Mouse (Mus musculus) lung, embryonic 14.5 days (tissue): ENCODE data around the gene Cisd3. TPM values are rescaled to one million over a fixed set of nuclear protein-coding genes. Genes with fewer than 3 reads are reported as not detected.

Experiments used
- ATAC-seq: fragments of 200-750 bp; cut with Nextera tagmentation; 2 replicates; pipeline ENCODE4 v1.8.0; 2017; ENCODE audit warnings: mild to moderate bottlenecking, moderate TSS enrichment, moderate library complexity; ENCODE audit not compliant: insufficient read depth
- DNase-seq: peaks from one replicate; pipeline ENCODE4 v3.0.0-alpha.2; 2015
- H3K27ac ChIP-seq: fragments of 300-500 bp; sonication (generic); 2 replicates; pipeline ENCODE4 v1.5.1; 2014; ENCODE audit warnings: low read depth, mild to moderate bottlenecking, moderate library complexity
- H3K27me3 ChIP-seq: fragments of 300-500 bp; sonication (generic); 2 replicates; pipeline ENCODE4 v1.6.1; 2014; ENCODE audit warnings: low read length, control low read depth; ENCODE audit not compliant: insufficient read depth
- H3K36me3 ChIP-seq: fragments of 300-500 bp; sonication (generic); 2 replicates; pipeline ENCODE4 v1.6.1; 2014; ENCODE audit warnings: control low read depth; ENCODE audit not compliant: insufficient read depth
- H3K4me1 ChIP-seq: fragments of 300-500 bp; sonication (generic); 2 replicates; pipeline ENCODE4 v1.6.1; 2014; ENCODE audit warnings: antibody characterized with exemption, control low read depth; ENCODE audit not compliant: insufficient read depth
- H3K4me2 ChIP-seq: fragments of 300-500 bp; sonication (generic); 2 replicates; pipeline ENCODE4 v1.6.1; 2014; ENCODE audit warnings: mild to moderate bottlenecking
- H3K4me3 ChIP-seq: fragments of 300-500 bp; sonication (generic); 2 replicates; pipeline ENCODE4 v1.5.1; 2014; ENCODE audit warnings: low read depth, low read length
- H3K9ac ChIP-seq: fragments of 300-500 bp; sonication (generic); 2 replicates; pipeline ENCODE4 v1.6.1; 2014
- H3K9me3 ChIP-seq: fragments of 300-500 bp; sonication (generic); 2 replicates; pipeline ENCODE4 v1.6.1; 2016; ENCODE audit warnings: low read depth, low read length, control low read depth
- CTCF ChIP-seq: IDR thresholded peaks from 2 replicates; pipeline ENCODE4 v1.5.1; 2016; ENCODE audit warnings: antibody characterized with exemption, low read depth
- WGBS: fragments of 180-500 bp; shearing (Covaris S2); extraction: QIAGEN DNeasy Blood & Tissue Kit; methylation state at CpG from one replicate; pipeline ENCODE4 v1.1.7; 2014; 5-methylcytosine and 5-hydroxymethylcytosine counted together
- polyA plus RNA-seq: library from polyadenylated mRNA; unstranded; fragments of >200 nt; fragmentation: Nextera tagmentation; extraction: Ambion mirVana; gene quantifications from 2 replicates; pipeline ENCODE4 v1.2.1, GENCODE M21; 2014

Cisd3 gene
- polyA plus RNA-seq, 1 experiment from 2014 or later, result 27.1 TPM

DNA sequence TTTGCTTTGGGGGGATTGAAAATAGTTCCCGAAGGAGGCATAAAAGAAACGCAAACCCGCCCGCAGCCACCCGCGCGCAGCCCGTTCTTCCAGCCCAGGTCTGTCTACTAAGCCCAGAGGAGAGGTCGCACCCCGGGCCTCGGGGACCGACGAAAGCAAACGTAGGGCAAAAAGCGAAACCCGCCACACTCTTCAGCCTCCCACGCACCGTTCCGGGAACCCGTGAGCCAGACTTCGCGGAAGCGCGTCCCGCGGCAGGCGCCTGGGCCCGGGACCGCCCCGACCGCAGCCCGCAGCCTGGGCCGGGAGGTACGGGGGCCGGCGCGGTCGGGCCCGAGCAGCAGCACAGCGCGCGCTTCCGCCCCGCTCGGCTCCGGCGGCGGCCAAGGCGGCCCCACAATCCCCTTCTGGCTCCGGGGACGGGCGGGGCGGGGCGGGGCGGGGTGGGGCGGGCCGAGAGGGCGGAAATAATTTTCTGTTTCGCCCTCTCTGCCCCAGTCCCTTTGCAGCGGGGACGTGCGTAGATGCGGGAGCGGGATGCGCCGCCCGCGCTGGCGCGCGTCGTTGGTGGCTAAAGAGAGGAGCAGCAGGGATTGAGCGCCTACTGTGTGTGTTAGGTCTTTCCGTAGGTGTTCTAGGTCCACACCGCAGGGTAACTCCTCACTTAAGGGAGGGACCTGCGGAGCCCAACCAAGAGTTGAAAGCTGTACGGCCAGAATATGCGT lies 25.5 kb upstream of the Cisd3 start:
- TF ChIP-seq CTCF, result no peak
- WGBS, result under 1% methylated on average over 66 of the region's 78 CpGs
- DNase-seq, result peak; percentile 86
- Histone ChIP-seq H3K36me3 (no peaks in the 10 kb centered on the region), H3K27me3 (peaks cover 17% of the 10 kb centered on the region), H3K4me2 (peak overlapping the region; percentile 89), H3K4me1 (peaks cover 26% of the 10 kb centered on the region), H3K9ac (peak overlapping the region; percentile 89), H3K4me3 (peak overlapping the region; percentile 88), H3K27ac (peak overlapping the region; percentile 85), H3K9me3 (no peaks in the 10 kb centered on the region)
- peak; percentile 86 for ATAC-seq

DNA sequence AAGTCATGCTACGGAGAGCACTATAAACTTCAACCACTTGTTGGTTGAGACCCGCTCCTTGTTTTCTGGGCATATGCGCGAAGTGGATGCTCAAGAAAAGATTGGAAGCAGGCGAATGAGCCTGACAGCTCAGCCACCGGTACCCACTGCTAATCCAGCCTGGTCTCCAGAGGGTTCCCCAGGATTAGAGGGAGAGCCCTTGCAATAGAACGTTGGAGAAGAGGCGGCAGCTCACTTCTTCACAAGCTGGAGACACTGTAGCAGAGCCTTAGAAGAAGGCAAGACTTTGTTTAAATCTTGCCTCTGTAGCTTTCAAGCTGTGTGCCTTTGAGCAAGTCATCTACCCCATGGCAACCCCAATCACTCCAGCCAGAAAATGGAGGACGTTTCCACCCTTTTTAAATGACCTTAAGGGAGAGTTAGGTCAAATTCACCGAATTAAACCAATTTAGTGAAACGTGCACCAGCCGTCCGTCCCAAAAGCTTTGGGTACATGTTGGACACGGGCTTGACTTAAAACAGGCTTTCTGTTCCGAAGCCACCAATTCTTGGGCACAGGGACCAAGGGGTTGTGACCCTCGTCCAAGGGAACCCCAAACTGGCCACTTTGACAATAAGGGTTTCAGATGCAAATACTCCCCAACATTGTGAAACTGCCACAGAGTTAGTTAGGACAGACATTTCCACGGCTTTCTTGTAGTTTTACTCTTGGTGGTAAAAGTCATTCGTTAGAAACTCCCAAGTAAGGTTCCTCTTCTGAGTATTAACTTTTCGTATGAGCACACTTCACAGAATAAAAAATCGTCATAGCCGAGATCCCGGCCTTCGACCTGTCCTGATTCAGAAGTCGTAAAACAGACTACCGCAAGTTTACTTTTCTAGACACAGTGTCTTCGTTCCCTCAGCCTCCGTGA lies 24.6 kb upstream of the Cisd3 start:
- TF ChIP-seq CTCF, result no peak
- ATAC-seq (no peak), DNase-seq (no peak)
- H3K4me3 ChIP-seq, result peak overlapping the region; percentile 88
- H3K9ac ChIP-seq, result peak overlapping the region; percentile 89; the same call in 1 of the 2 replicates
- peaks cover 17% of the 10 kb centered on the region for H3K27me3 ChIP-seq
- H3K4me1 ChIP-seq, result peaks cover 26% of the 10 kb centered on the region
- H3K36me3 ChIP-seq, result peaks cover 3% of the 10 kb centered on the region; the same call in 1 of the 2 replicates
- 3% methylated on average over 27 of the region's 27 CpGs for WGBS
- H3K27ac ChIP-seq, result peak overlapping the region; percentile 91
- H3K9me3 ChIP-seq, result no peaks in the 10 kb centered on the region
- peak overlapping the region; percentile 89 for H3K4me2 ChIP-seq

- no peak for ATAC-seq
- TF ChIP-seq CTCF, result no peak
- peak; percentile 78 for DNase-seq
- Histone ChIP-seq H3K4me1 (peaks cover 26% of the 10 kb centered on the region), H3K4me3 (peak overlapping the region; percentile 88), H3K27ac (peak overlapping the region; percentile 91), H3K9me3 (no peaks in the 10 kb centered on the region), H3K9ac (peak overlapping the region; percentile 9), H3K27me3 (peaks cover 17% of the 10 kb centered on the region), H3K36me3 (peaks cover 10% of the 10 kb centered on the region; the same call in 1 of the 2 replicates), H3K4me2 (peak overlapping the region; percentile 89)
- under 1% methylated on average over 17 of the region's 20 CpGs for WGBS
Observed at GRCm38 (mm10) chr11:97661648-97662133, 23.9 kb upstream of the Cisd3 start.

- no peak for ATAC-seq
- peak overlapping the region; percentile 89 for H3K4me2 ChIP-seq
- no peak for TF ChIP-seq CTCF
- H3K36me3 ChIP-seq, result peaks cover 16% of the 10 kb centered on the region
- peak overlapping the region; percentile 76 for H3K9ac ChIP-seq
- H3K4me1 ChIP-seq, result peaks cover 26% of the 10 kb centered on the region
- peak overlapping the region; percentile 88 for H3K4me3 ChIP-seq
- peak; percentile 72 for DNase-seq
- peak overlapping the region; percentile 91 for H3K27ac ChIP-seq
- peaks cover 17% of the 10 kb centered on the region for H3K27me3 ChIP-seq
- H3K9me3 ChIP-seq, result no peaks in the 10 kb centered on the region
- 2% methylated on average over 21 of the region's 21 CpGs for WGBS
Observed at GRCm38 (mm10) chr11:97662207-97662892, 23.3 kb upstream of the Cisd3 start.

DNA sequence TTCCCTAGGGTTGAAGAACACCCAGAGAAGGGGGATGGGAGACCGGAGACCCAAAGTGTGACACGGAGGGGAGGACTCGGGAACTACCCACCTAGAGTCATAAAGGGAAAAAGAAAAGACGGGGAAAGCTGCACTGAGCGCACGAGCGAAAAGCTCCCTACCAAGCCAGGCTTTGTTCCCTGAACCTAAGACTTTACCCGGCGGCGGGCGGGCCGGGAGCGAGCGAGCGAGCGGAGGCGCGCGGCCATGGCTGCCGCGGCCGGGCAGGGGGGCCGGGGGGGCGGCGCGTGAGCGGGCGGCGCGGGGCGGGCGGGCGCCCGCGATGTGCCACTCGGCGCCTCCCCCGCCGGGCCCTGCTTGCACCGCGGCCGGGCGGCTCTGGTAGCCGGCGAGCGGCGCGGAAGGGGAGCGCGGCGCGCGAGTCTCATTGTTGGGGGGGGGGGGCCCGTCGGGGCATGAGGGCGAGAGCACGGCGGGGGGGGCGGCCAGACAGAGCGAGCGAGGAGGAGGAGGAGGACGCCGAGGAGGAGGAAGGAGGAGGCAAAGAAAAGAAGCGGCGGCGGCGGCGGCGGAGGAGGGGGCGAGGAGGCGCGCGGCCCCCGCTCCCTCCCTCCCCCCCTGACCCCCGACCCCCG lies 22.6 kb upstream of the Cisd3 start, which contains the start of gene Mllt6:
Gene Mllt6 (plus strand): TSS at position 522 of the 635 bp plus-strand sequence.
- DNase-seq (peak; percentile 91), ATAC-seq (peak; percentile 47)
- Histone ChIP-seq H3K9ac (peak within 1 kb of the TSS; percentile 76), H3K27ac (peak within 1 kb of the TSS; percentile 91), H3K4me2 (peak within 1 kb of the TSS; percentile 89), H3K4me3 (peak within 1 kb of the TSS; percentile 88), H3K9me3 (no peaks in the 10 kb centered on the region), H3K27me3 (peaks cover 17% of the 10 kb centered on the region), H3K36me3 (peaks cover 20% of the 10 kb centered on the region), H3K4me1 (peaks cover 26% of the 10 kb centered on the region)
- WGBS, result under 1% methylated on average over 43 of the region's 76 CpGs
- TF ChIP-seq CTCF, result no peak
